Mouse (Mus musculus): ENCODE measurements at regions not wholly inside any gene's neighbourhood (a gene's known extent, or its start where the extent isn't known, plus 50 kb on each side); places are given as distances from the start of the nearest gene placed in this dataset.

- H3K9ac ChIP-seq (replicated peaks): no peak overlapping the region
- no peaks in the 10 kb centered on the region for H3K4me1 ChIP-seq (replicated peaks)
- H3K4me2 ChIP-seq (replicated peaks): no peak overlapping the region
- H3K9me3 ChIP-seq: no peaks in the 10 kb centered on the region
- no peaks in the 10 kb centered on the region for H3K27me3 ChIP-seq
- no peak for ATAC-seq
- no peak overlapping the region for H3K4me3 ChIP-seq (replicated peaks)
- no peak overlapping the region for H3K27ac ChIP-seq
- no peaks in the 10 kb centered on the region for H3K36me3 ChIP-seq
- WGBS: 85% methylated on average over 4 of the region's 4 CpGs
Observed at GRCm38 (mm10) chr3:151997534-151998107, 160.2 kb upstream of the Ptgfr start.

- Histone ChIP-seq H3K4me2 (replicated peaks) (no peak overlapping the region), H3K27ac (no peak overlapping the region), H3K27me3 (no peaks in the 10 kb centered on the region), H3K9ac (replicated peaks) (no peak overlapping the region), H3K4me3 (replicated peaks) (no peak overlapping the region), H3K4me1 (replicated peaks) (no peaks in the 10 kb centered on the region), H3K9me3 (no peaks in the 10 kb centered on the region), H3K36me3 (no peaks in the 10 kb centered on the region)
- 86% methylated on average over 4 of the region's 4 CpGs for WGBS
- ATAC-seq: no peak
Observed at GRCm38 (mm10) chr3:151997111-151997510, 159.7 kb upstream of the Ptgfr start.

DNA sequence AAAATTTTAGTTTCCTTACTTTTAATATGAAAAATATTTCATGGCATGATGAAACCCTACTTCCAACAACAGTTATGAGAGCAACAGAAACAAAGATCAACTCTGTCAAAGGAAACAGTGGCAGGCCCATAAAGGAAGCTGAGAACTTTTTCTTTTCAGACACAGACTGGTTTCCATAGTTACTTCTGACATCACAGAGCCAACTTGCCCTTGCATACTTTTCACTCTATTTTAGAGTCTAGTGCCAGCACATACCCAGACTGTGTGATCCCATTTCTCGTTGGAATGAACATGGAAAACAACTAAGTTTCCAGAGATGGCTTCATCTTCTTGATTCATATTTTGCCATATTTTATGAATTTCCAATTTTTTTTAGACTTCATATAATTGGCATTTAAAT lies 150.8 kb upstream of the Ptgfr start:
- no peak for ATAC-seq

DNA sequence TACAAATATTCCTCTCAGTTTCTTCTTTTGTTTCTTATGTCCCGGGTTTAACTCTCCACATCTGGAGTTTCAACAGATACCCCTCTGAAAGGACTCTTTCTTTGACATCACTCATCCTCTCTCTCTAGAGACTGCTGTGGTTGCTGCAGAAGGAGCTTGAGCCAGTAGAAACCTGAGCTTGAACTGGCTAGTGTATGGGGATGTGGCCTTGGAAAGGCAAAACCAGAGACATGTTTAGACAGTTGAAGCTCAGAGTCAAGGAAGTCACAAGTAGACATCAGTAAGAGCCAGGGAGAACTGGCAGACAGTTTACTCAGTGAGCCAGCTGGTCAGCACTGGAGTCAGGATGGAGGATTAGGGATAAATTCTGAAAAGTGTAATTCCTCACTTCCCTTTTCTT lies 140.7 kb upstream of the Ptgfr start:
- WGBS: 79% methylated on average over 1 of the region's 1 CpGs
- Histone ChIP-seq H3K4me3 (replicated peaks) (no peak overlapping the region), H3K9me3 (no peaks in the 10 kb centered on the region), H3K9ac (replicated peaks) (no peak overlapping the region), H3K36me3 (no peaks in the 10 kb centered on the region), H3K27ac (no peak overlapping the region), H3K27me3 (no peaks in the 10 kb centered on the region), H3K4me2 (replicated peaks) (no peak overlapping the region), H3K4me1 (replicated peaks) (no peaks in the 10 kb centered on the region)
- ATAC-seq: no peak

More for the DNA sequence above, 150.8 kb upstream of the Ptgfr start:
- Histone ChIP-seq H3K27ac (no peak overlapping the region), H3K9me3 (no peaks in the 10 kb centered on the region), H3K9ac (replicated peaks) (no peak overlapping the region), H3K4me1 (replicated peaks) (no peaks in the 10 kb centered on the region), H3K27me3 (no peaks in the 10 kb centered on the region), H3K4me2 (replicated peaks) (no peak overlapping the region), H3K4me3 (replicated peaks) (no peak overlapping the region), H3K36me3 (no peaks in the 10 kb centered on the region)
- WGBS: 66% methylated on average over 1 of the region's 1 CpGs

DNA sequence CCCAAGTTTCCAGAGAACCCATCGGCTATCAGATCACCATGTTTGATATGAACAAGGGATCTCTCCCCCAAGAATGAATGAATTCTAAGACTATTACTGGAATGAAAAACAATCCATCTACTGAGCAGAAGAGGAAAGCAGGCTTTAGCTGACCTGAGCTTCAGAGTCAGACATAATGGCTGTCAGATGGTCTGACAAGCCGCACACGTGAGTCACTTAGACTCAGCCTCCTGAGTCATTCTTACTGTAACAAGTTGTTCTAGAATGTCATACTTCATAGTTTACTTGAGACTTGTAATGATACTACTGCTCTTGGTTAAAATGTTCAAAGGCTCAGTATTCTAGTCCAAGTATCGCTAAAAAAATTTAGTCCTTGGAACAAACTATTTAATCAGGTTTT lies 140.2 kb upstream of the Ptgfr start:
- 93% methylated on average over 4 of the region's 4 CpGs for WGBS
- Histone ChIP-seq H3K4me3 (replicated peaks) (no peak overlapping the region), H3K9ac (replicated peaks) (no peak overlapping the region), H3K36me3 (no peaks in the 10 kb centered on the region), H3K9me3 (no peaks in the 10 kb centered on the region), H3K4me1 (replicated peaks) (no peaks in the 10 kb centered on the region), H3K27me3 (no peaks in the 10 kb centered on the region), H3K4me2 (replicated peaks) (no peak overlapping the region), H3K27ac (no peak overlapping the region)
- ATAC-seq: no peak

DNA sequence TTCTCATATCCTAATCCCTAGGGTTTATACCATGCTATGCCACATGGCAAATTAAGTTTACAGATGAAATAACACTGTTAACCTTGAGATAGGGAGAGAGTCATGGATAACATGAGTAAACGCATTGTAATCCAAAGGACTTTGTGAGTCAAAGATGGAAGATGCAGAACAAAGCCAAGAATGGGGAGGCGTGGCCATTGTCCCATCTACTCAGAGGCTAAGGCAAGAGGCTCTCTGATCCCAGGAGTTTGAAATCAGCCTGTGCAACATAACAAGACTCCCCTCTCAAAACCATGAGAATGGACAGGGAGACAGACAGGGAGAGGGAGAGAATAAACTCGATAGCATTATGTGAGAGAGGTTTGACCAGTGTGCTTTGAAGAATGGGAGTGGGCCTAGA lies 112.4 kb upstream of the Ptgfr start:
- Histone ChIP-seq H3K9ac (replicated peaks) (no peak overlapping the region), H3K36me3 (no peaks in the 10 kb centered on the region), H3K4me3 (replicated peaks) (no peak overlapping the region), H3K27me3 (no peaks in the 10 kb centered on the region), H3K4me1 (replicated peaks) (no peaks in the 10 kb centered on the region), H3K27ac (no peak overlapping the region), H3K9me3 (no peaks in the 10 kb centered on the region), H3K4me2 (replicated peaks) (no peak overlapping the region)
- 85% methylated on average over 3 of the region's 3 CpGs for WGBS
- ATAC-seq: no peak

DNA sequence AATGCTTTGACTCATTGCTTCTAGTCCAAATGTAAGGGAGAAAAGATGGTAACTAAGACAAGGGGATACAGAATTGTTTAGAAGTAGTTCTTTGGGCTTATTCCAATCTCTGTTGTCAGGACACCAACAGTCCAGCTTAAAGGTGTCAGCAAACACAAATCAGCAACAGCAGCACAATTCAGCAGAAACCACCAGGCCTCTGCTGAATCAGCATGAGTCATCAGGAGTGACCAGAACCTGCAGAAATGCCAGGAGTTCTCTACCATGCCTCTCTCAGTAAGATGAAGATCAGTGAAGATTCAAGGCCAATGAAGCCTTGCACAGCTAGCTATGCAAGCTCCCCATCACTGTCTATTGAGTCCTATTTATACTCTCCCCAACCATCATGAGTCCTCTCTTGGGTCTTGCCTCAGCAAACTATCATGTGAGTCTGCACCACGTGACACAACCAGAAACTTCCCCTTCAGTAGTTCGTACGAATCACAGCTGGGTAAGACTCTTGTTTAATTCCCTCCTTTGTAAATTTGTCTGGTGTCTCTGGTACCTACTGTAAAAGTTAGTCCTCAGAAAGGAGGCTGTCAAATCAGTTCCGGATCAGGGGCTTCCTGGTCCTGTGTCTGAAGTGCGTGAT lies 110.7 kb upstream of the Ptgfr start:
- Histone ChIP-seq H3K4me3 (replicated peaks) (no peak overlapping the region), H3K36me3 (no peaks in the 10 kb centered on the region), H3K27ac (no peak overlapping the region), H3K9me3 (no peaks in the 10 kb centered on the region), H3K27me3 (no peaks in the 10 kb centered on the region), H3K4me2 (replicated peaks) (no peak overlapping the region), H3K9ac (replicated peaks) (no peak overlapping the region), H3K4me1 (replicated peaks) (no peaks in the 10 kb centered on the region)
- WGBS: 91% methylated on average over 5 of the region's 5 CpGs
- ATAC-seq: no peak

GRCm38 (mm10) chr3:151945916-151946315 lies 108.5 kb upstream of the Ptgfr start:
- no peak for ATAC-seq
- H3K36me3 ChIP-seq: no peaks in the 10 kb centered on the region
- no peak overlapping the region for H3K4me3 ChIP-seq (replicated peaks)
- H3K27me3 ChIP-seq: no peaks in the 10 kb centered on the region
- H3K9ac ChIP-seq (replicated peaks): no peak overlapping the region
- no peak overlapping the region for H3K27ac ChIP-seq
- H3K4me1 ChIP-seq (replicated peaks): no peaks in the 10 kb centered on the region
- WGBS: 87% methylated on average over 3 of the region's 3 CpGs
- no peaks in the 10 kb centered on the region for H3K9me3 ChIP-seq
- H3K4me2 ChIP-seq (replicated peaks): no peak overlapping the region

- H3K4me2 ChIP-seq (replicated peaks): no peak overlapping the region
- no peak overlapping the region for H3K4me3 ChIP-seq (replicated peaks)
- H3K36me3 ChIP-seq: no peaks in the 10 kb centered on the region
- H3K9me3 ChIP-seq: no peaks in the 10 kb centered on the region
- H3K27me3 ChIP-seq: no peaks in the 10 kb centered on the region
- H3K9ac ChIP-seq (replicated peaks): no peak overlapping the region
- no peak for ATAC-seq
- no peaks in the 10 kb centered on the region for H3K4me1 ChIP-seq (replicated peaks)
- WGBS: 75% methylated on average over 3 of the region's 3 CpGs
- H3K27ac ChIP-seq: no peak overlapping the region
Observed at GRCm38 (mm10) chr3:151943542-151943941, 106.1 kb upstream of the Ptgfr start.

GRCm38 (mm10) chr3:151938472-151939029 lies 101.1 kb upstream of the Ptgfr start:
- 96% methylated on average over 2 of the region's 2 CpGs for WGBS
- no peaks in the 10 kb centered on the region for H3K4me1 ChIP-seq (replicated peaks)
- H3K9me3 ChIP-seq: no peaks in the 10 kb centered on the region
- H3K4me3 ChIP-seq (replicated peaks): no peak overlapping the region
- H3K9ac ChIP-seq (replicated peaks): no peak overlapping the region
- ATAC-seq: no peak
- H3K4me2 ChIP-seq (replicated peaks): no peak overlapping the region
- H3K27ac ChIP-seq: no peak overlapping the region
- H3K27me3 ChIP-seq: no peaks in the 10 kb centered on the region
- no peaks in the 10 kb centered on the region for H3K36me3 ChIP-seq

DNA sequence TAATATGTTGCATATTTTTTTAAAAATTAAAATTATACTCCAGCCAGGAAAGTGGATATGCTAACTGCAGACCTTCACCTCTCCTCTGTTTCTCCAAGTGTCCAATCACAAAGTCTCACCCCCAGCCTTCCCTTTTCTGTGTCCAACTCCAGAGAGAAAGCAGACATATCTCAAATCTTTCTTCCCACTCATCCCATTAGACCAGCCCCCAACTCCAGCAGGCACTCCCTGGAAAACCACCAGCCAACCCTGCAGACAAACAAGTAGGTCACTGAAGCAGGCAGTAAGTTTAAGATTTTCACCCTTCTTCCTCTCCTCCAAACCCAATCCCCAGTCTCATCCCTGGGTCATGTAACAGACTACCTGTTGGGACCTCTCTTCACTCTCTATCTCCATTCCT lies 94.2 kb upstream of the Ptgfr start:
- Histone ChIP-seq H3K27ac (no peak overlapping the region), H3K9ac (replicated peaks) (no peak overlapping the region), H3K36me3 (no peaks in the 10 kb centered on the region), H3K4me2 (replicated peaks) (no peak overlapping the region), H3K9me3 (no peaks in the 10 kb centered on the region), H3K4me3 (replicated peaks) (no peak overlapping the region), H3K27me3 (no peaks in the 10 kb centered on the region), H3K4me1 (replicated peaks) (no peaks in the 10 kb centered on the region)
- no peak for ATAC-seq

DNA sequence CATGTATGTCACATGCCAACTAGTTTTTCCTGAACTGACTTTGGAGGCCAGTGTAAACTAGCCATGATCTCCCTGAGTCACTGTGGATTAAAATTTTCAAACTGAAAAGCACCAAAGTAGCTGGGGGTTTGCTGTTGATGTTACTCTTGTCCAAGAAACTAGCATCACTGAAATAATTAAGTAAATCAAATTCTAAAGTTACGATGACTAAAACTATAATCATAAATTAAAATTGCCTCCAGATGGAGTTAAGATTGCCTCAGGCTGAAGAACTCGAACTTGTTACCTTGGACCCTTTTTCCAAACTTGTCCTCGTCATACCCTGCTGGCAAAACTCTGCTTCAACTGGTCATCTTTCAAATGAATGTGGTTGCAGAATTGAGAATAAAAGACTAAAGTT lies 93.7 kb upstream of the Ptgfr start:
- H3K4me1 ChIP-seq (replicated peaks): no peaks in the 10 kb centered on the region
- H3K9me3 ChIP-seq: 0 out of 2 replicates have a peak, but pooled peaks cover 4% of the 10 kb centered on the region
- H3K36me3 ChIP-seq: no peaks in the 10 kb centered on the region
- no peak overlapping the region for H3K9ac ChIP-seq (replicated peaks)
- H3K4me2 ChIP-seq (replicated peaks): no peak overlapping the region
- H3K27ac ChIP-seq: no peak overlapping the region
- no peak overlapping the region for H3K4me3 ChIP-seq (replicated peaks)
- WGBS: 89% methylated on average over 3 of the region's 3 CpGs
- no peak for ATAC-seq
- H3K27me3 ChIP-seq: no peaks in the 10 kb centered on the region

- 60% methylated on average over 13 of the region's 13 CpGs for WGBS
- no peak overlapping the region for H3K9ac ChIP-seq (replicated peaks)
- H3K27ac ChIP-seq: no peak overlapping the region
- H3K4me2 ChIP-seq (replicated peaks): no peak overlapping the region; the same call in 1 of the 2 replicates
- no peaks in the 10 kb centered on the region for H3K36me3 ChIP-seq
- H3K4me3 ChIP-seq (replicated peaks): no peak overlapping the region
- no peaks in the 10 kb centered on the region for H3K9me3 ChIP-seq
- no peaks in the 10 kb centered on the region for H3K4me1 ChIP-seq (replicated peaks)
- H3K27me3 ChIP-seq: no peaks in the 10 kb centered on the region
- peak; percentile 91 for ATAC-seq
Observed at GRCm38 (mm10) chr3:151914010-151914513, 76.6 kb upstream of the Ptgfr start.

Measured in midbrain, embryonic 13.5 days (tissue).